Mouse (Mus musculus) C2C12 (cell line): ENCODE measurements around the gene Mpp2. TPM values are rescaled to one million over a fixed set of nuclear protein-coding genes. Genes with fewer than 3 reads are reported as not detected.

Experiments
- H3K27me3 ChIP-seq: one replicate; pipeline ENCODE4 v1.6.1; 2011; ENCODE audit not compliant: control insufficient read depth, insufficient read depth, insufficient read length
- H3K36me3 ChIP-seq: one replicate; pipeline ENCODE4 v1.6.1; 2011; ENCODE audit not compliant: control insufficient read depth, insufficient read depth
- H3K4me3 ChIP-seq: one replicate; pipeline ENCODE4 v1.5.1; 2011; ENCODE audit warnings: mild to moderate bottlenecking, control low read depth; ENCODE audit not compliant: poor library complexity, insufficient read depth, severe bottlenecking
- H3K79me2 ChIP-seq: one replicate; pipeline ENCODE4 v1.6.1; 2011; ENCODE audit not compliant: control insufficient read depth, insufficient read depth
- H3K79me3 ChIP-seq: one replicate; pipeline ENCODE4 v1.6.1; 2011; ENCODE audit warnings: low read depth, control low read depth
- H3ac ChIP-seq: one replicate; pipeline ENCODE3; 2011; ENCODE audit warnings: low read depth; ENCODE audit not compliant: control insufficient read depth, insufficient read length
- CEBPB ChIP-seq: IDR thresholded peaks from one replicate; pipeline ENCODE4 v1.6.1; 2011; ENCODE audit warnings: low read depth, mild to moderate bottlenecking, control low read depth, moderate library complexity
- CTCF ChIP-seq: IDR thresholded peaks from one replicate; pipeline ENCODE4 v1.5.1; 2011; ENCODE audit not compliant: control insufficient read depth, insufficient read depth, insufficient read length
- FOSL1 ChIP-seq: IDR thresholded peaks from one replicate; pipeline ENCODE4 v1.8.0; 2011; ENCODE audit warnings: mild to moderate bottlenecking, low read length; ENCODE audit not compliant: poor library complexity, insufficient read depth, severe bottlenecking
- MAX ChIP-seq: IDR thresholded peaks from one replicate; pipeline ENCODE4 v1.6.1; 2011; ENCODE audit warnings: mild to moderate bottlenecking, control low read depth
- MYOD1 ChIP-seq: IDR thresholded peaks from one replicate; pipeline ENCODE4 v1.6.1; 2011; ENCODE audit warnings: low read depth; ENCODE audit not compliant: control insufficient read depth, insufficient read length
- MYOG ChIP-seq: IDR thresholded peaks from one replicate; pipeline ENCODE4 v1.6.1; 2011; ENCODE audit not compliant: control insufficient read depth, insufficient read length; ENCODE audit errors: extremely low read depth
- USF1 ChIP-seq: IDR thresholded peaks from one replicate; pipeline ENCODE4 v1.6.1; 2011; ENCODE audit warnings: low read depth, mild to moderate bottlenecking, control low read depth, moderate library complexity
- polyA plus RNA-seq: library from polyadenylated mRNA; unstranded; fragments of >200 nt; fragmentation: generic; extraction: Trizol; gene quantifications from one replicate; pipeline ENCODE4 v1.2.1, GENCODE M21; 2012; ENCODE audit warnings: missing spikeins

Mpp2 gene
- polyA plus RNA-seq, 1 experiment: 1.7 TPM

DNA sequence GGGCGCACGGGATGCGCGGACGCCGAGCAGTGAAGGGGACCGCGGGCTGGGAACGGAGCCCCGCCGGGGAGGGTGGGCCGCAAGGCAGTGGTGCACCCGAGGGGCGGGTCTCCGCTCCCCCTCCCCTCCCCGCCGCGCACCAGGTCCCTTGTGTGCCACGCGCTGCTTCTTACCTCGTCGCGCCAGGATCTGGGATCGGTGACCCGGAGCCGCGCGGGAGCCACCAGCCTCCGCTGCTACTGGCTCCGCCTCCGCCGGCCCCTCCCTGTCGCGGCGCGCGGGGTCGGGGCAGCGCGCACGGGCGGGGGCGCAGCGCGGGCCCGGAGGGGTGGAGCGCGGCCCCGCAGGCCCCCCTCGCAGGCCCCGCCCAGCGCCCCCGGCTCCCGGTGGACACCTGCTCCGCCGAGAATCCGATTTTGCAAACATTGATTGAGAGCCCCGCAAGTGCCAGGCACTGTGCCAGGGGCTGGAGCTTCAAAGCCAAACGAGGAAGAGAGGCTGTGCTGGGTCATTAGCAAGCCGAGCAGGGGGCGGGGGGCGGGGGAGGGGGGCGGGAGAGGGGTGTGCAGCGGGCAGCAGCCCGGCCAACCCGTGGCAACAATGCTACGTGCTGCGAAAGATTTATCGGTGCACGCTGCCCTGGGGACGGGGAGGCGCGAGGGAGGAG lies 61.5 kb downstream of the Mpp2 start:
- H3ac ChIP-seq: peak overlapping the region; percentile 55
- TF ChIP-seq CTCF (no peak), MYOD1 (no peak), MYOG (no peak), FOSL1 (no peak), MAX (no peak), USF1 (no peak), CEBPB (no peak)

DNA sequence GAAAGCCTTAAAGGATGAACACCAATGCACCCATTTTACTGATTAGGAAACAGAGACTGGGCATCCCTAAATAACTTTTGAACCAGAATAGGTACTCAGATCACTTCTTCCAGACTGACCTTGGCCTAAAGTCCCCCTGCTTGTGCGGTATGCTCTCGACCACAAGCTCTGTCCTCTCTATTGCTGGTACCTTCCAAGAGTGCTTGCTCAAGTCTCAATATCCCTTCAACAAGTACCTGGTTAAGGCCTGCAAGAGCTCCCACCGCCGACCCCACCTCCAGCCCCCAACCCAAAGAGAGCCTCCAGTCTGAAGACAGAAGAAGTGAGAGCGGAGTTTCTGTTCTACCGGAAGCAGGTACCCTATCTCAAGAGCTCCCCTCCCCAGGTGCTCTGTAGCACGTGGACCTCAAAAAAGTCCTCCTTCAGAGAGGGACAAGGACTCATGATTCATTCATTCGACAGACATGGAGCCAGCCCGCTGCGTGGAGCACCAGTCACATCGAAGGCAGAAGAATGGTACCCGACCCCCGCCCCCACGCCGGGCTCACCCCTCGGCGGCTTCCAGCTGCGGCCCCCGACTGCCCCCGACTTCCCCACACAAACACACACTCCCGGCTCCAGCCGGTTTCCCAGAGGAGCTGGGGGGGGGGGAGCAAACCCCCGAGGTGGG lies 62.2 kb downstream of the Mpp2 start:
- no peaks in the 10 kb centered on the region for H3K79me3 ChIP-seq
- no peaks in the 10 kb centered on the region for H3K79me2 ChIP-seq
- peak overlapping the region; percentile 18 for H3K4me3 ChIP-seq
- peak overlapping the region; percentile 55 for H3ac ChIP-seq
- no peaks in the 10 kb centered on the region for H3K36me3 ChIP-seq
- no peak for TF ChIP-seq MYOD1
- TF ChIP-seq MAX: no peak
- no peak for TF ChIP-seq MYOG
- TF ChIP-seq FOSL1: no peak
- no peak for TF ChIP-seq CTCF
- TF ChIP-seq USF1: no peak
- peaks cover 19% of the 10 kb centered on the region for H3K27me3 ChIP-seq

More for the DNA sequence above, 61.5 kb downstream of the Mpp2 start:
- Histone ChIP-seq H3K4me3 (peak overlapping the region; percentile 18), H3K79me2 (no peaks in the 10 kb centered on the region), H3K36me3 (no peaks in the 10 kb centered on the region), H3K27me3 (peaks cover 20% of the 10 kb centered on the region), H3K79me3 (no peaks in the 10 kb centered on the region)

- Histone ChIP-seq H3ac (no peak overlapping the region), H3K79me2 (no peaks in the 10 kb centered on the region), H3K36me3 (no peaks in the 10 kb centered on the region), H3K79me3 (no peaks in the 10 kb centered on the region), H3K27me3 (peaks cover 18% of the 10 kb centered on the region), H3K4me3 (no peak overlapping the region)
- no peak for TF ChIP-seq USF1
- TF ChIP-seq MAX: no peak
- no peak for TF ChIP-seq CTCF
- TF ChIP-seq MYOG: no peak
- TF ChIP-seq FOSL1: no peak
- no peak for TF ChIP-seq CEBPB
Measured at GRCm38 (mm10) chr11:102025354-102025753, 63.0 kb downstream of the Mpp2 start.

- H3ac ChIP-seq: no peak overlapping the region
- no peaks in the 10 kb centered on the region for H3K79me2 ChIP-seq
- H3K36me3 ChIP-seq: no peaks in the 10 kb centered on the region
- no peak for TF ChIP-seq CTCF
- TF ChIP-seq MAX: no peak
- TF ChIP-seq USF1: no peak
- TF ChIP-seq MYOG: no peak
- TF ChIP-seq MYOD1: no peak
- no peak for TF ChIP-seq CEBPB
- TF ChIP-seq FOSL1: no peak
- H3K4me3 ChIP-seq: no peak overlapping the region
- H3K79me3 ChIP-seq: no peaks in the 10 kb centered on the region
- H3K27me3 ChIP-seq: peaks cover 21% of the 10 kb centered on the region
Measured at GRCm38 (mm10) chr11:102024875-102025274, 63.4 kb downstream of the Mpp2 start.

GRCm38 (mm10) chr11:102024084-102024758 lies 64.1 kb downstream of the Mpp2 start:
- H3K27me3 ChIP-seq: peaks cover 22% of the 10 kb centered on the region
- H3K79me2 ChIP-seq: no peaks in the 10 kb centered on the region
- no peak overlapping the region for H3K4me3 ChIP-seq
- H3K79me3 ChIP-seq: no peaks in the 10 kb centered on the region
- H3K36me3 ChIP-seq: no peaks in the 10 kb centered on the region
- TF ChIP-seq CTCF: no peak
- no peak for TF ChIP-seq MYOG
- no peak for TF ChIP-seq MAX
- no peak for TF ChIP-seq USF1
- TF ChIP-seq FOSL1: no peak
- TF ChIP-seq CEBPB: no peak
- no peak for TF ChIP-seq MYOD1
- H3ac ChIP-seq: no peak overlapping the region

DNA sequence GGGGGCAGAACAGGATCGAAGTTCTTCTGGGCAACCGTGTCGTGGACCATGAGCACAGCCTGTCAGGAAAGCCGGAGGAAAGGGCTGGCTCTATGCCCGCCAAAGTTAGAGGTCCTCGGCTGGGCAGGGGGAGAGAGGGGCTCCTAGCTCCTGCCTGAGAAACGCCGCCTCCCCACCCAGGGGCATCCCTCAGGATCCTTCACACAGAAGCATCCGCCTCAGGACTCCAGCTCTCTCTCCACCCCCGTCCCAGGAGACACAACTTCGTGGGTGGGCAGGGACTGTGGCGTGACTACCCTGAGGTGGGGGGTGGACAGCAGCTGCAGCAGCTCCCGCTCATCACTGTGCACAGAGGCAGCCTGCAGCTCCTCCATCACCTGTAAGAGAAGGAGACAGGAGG lies 64.9 kb downstream of the Mpp2 start:
- Histone ChIP-seq H3K79me3 (no peaks in the 10 kb centered on the region), H3ac (no peak overlapping the region), H3K4me3 (no peak overlapping the region), H3K36me3 (no peaks in the 10 kb centered on the region), H3K27me3 (peaks cover 26% of the 10 kb centered on the region), H3K79me2 (no peaks in the 10 kb centered on the region)
- TF ChIP-seq FOSL1 (no peak), USF1 (no peak), CEBPB (no peak), CTCF (no peak), MYOD1 (peak; percentile 15), MYOG (no peak), MAX (no peak)
